Mouse (Mus musculus): ENCODE measurements at regions not wholly inside any gene's neighbourhood (a gene's known extent, or its start where the extent isn't known, plus 50 kb on each side); places are given as distances from the start of the nearest gene placed in this dataset.

DNA sequence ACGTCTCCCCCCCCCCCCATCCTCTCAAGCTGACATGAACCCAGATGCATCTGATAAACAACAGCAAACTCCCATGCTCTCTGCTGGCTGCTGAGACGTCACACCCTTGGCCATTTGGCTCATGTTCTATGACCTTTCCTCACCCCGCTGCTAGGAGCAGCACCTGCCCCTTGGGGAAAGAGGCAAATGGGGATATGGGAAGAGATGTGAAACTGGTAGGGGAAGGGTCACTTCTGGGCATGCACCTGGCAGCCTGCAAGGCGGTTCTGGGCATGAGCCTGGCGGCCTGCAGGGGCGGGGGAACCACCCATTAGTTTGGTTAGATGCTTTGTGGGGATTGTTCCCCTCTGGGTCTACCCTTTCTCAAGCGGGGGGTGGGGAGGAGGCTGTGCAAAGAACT lies 187.9 kb upstream of the Zfp618 start:
- TF ChIP-seq CTCF (IDR thresholded peaks at IDR 0.05; ENCODE audit: control insufficient read depth, insufficient read depth, insufficient replicate concordance, low read depth, low read length) = no peak
- TF ChIP-seq POLR2A (IDR thresholded peaks at IDR 0.05; ENCODE audit: control insufficient read depth, low read depth, low read length) = no peak

Measured in testis, adult 2 months (tissue).